Mouse (Mus musculus) adipocyte (in vitro differentiated cells): ENCODE measurements around the gene Rps27rt.
"Not testable (repeated sequence)": the region's sequence is repeated elsewhere in the genome, so short reads cannot be mapped to it uniquely, and the experiment has no call there.

ENCODE experiments used
- DNase-seq: peaks from one replicate; pipeline ENCODE4 v3.0.0-alpha.2; 2016; ENCODE audit warnings: low spot score

The Rps27rt gene

GRCm38 (mm10) chr9:114979969-114980368 is 2.6 kb downstream of the Rps27rt start:
- DNase-seq: no peak

- DNase-seq: peak; percentile 49
Measured at GRCm38 (mm10) chr9:114978281-114979111, 4.0 kb downstream of the Rps27rt start, which contains the start of gene Osbpl10. Gene Osbpl10 (plus strand): TSS chr9:114978569.

- no peak for DNase-seq
Measured at GRCm38 (mm10) chr9:114977461-114978280, 4.9 kb downstream of the Rps27rt start.

DNA sequence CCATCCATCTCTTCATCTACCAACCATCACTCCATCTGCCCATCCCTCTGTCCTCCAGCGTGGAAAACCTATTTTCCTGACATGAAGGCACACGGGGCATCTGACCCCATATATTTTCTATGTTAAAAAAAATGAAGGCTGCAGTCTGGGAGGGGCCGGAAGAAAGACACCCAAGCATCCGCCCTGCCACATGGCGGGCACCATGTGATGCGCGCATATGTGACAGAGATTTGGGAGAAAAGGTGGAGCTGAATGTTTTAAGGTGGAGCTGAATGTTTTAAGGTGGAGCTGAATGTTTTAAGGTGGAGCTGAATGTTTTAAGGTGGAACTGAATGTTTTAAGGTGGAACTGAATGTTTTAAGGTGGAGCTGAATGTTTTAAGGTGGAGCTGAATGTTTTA is 16.3 kb downstream of the Rps27rt start:
- not testable (repeated sequence) for DNase-seq

GRCm38 (mm10) chr9:114964093-114964492 is 18.4 kb downstream of the Rps27rt start:
- DNase-seq: no peak

- no peak for DNase-seq
Measured at GRCm38 (mm10) chr9:114960844-114961243, 21.7 kb downstream of the Rps27rt start.

GRCm38 (mm10) chr9:114960043-114960789 is 22.3 kb downstream of the Rps27rt start:
- DNase-seq: no peak

DNA sequence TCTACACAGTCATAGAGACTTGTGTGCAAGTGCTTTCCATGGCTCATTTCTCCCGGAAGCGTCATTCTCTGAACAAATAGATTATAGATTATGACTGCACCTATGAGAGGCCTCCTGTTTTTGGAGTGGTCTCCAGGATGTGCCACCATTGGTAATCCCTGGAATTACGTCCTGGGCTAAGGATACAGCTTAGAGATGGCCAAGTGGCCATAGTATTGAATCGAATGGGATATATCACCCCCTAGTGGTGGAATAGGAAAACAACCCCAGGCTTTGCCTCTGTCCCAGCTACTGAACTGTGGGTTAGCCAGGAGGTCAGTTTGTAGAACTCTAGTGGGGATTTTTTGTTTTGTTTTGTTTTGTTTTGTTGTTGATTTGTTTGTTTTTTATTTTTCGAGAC is 25.6 kb downstream of the Rps27rt start:
- peak; percentile 78 for DNase-seq

DNA sequence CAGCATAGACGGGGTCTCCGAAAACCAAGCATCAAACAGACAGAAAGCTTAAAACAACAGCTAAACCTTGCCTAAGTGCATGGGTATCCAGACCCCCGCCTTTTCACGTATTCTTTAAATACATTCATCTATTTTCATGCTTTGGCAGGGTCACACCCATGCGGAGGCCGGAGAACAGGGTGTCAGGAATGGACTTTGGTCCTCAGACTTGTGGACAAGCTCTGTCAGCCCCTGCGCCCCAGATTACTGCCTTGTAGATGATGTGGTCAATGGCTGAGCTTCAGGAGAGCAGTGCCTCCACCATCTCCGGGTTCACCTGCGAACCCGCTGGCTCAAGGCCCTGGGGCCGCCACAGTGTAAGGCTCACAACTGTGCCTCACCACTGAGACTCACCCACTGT is 27.2 kb downstream of the Rps27rt start:
- no peak for DNase-seq

GRCm38 (mm10) chr9:114952866-114953265 is 29.7 kb downstream of the Rps27rt start:
- DNase-seq: no peak

GRCm38 (mm10) chr9:114948395-114948794 is 34.1 kb downstream of the Rps27rt start:
- DNase-seq: peak; percentile 33

GRCm38 (mm10) chr9:114945576-114945975 is 37.0 kb downstream of the Rps27rt start:
- no peak for DNase-seq

GRCm38 (mm10) chr9:114944642-114945041 is 37.9 kb downstream of the Rps27rt start:
- no peak for DNase-seq

DNA sequence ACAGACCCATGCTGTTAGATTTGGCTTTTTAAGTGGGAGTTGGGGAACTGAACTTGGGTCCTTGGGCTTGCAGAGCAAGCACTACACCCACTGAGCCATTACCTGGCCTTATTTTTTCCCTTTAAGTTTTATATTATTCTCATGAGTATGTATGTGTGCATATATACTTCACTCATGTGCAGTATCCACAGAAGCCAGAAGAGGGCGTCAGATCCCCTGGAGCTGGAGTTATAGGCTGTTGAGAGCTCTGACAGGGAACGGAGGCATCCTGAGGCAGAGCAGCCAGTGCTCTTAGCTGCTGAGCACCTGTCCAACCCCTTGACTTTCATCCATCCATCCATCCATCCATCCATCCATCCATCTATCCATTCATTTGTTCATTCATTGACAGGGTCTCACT is 45.9 kb downstream of the Rps27rt start:
- DNase-seq: no peak

GRCm38 (mm10) chr9:114935321-114935720 is 47.2 kb downstream of the Rps27rt start:
- no peak for DNase-seq

GRCm38 (mm10) chr9:114934231-114934630 is 48.3 kb downstream of the Rps27rt start:
- DNase-seq: no peak

GRCm38 (mm10) chr9:114933723-114934171 is 48.8 kb downstream of the Rps27rt start, which contains the start of gene Gpd1l:
Gene Gpd1l (minus strand): TSS chr9:114933987.
- DNase-seq: peak; percentile 93

- DNase-seq: no peak
Measured at GRCm38 (mm10) chr9:114933037-114933722, 49.4 kb downstream of the Rps27rt start.

DNA sequence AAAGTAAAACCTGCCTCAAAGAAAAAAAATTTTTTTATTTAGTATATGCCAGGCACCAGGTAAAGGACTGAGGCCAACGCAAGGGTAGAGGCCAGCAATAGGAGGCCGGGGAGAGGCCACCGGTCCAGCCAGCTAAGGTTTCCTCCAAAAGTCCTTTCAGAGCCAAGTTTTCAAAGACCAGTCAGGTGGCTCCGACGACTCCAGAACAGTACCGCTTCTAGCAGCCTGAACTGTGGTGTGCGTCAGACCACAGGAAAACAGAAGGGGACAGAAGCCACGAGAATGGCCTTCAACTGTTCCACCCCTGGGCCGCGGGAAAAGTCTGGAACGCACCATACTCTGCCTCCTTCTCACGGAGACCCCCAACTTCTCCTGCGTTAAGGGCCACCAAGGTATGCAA is 49.9 kb downstream of the Rps27rt start:
- DNase-seq: peak; percentile 42
